Mouse (Mus musculus): ENCODE measurements around the gene Tyrp1.

GRCm38 (mm10) chr4:80874121-80874859 lies 40.4 kb downstream of the Tyrp1 start:
- TF ChIP-seq GATA1 (IDR thresholded peaks at IDR 0.05; ENCODE audit: low read length), result no peak
- no peak for TF ChIP-seq TAL1 (IDR thresholded peaks at IDR 0.05; ENCODE audit: low read length)
